Mouse (Mus musculus) intestine, embryonic 16.5 days (tissue): ENCODE data around the gene Ss18l1. TPM values are rescaled to one million over a fixed set of nuclear protein-coding genes. Genes with fewer than 3 reads are reported as not detected.

ENCODE experiments used
- polyA plus RNA-seq: library from polyadenylated mRNA; unstranded; fragments of >200 nt; fragmentation: Nextera tagmentation; extraction: Ambion mirVana; gene quantifications from 2 replicates; pipeline ENCODE4 v1.2.1, GENCODE M21; 2015

Gene Ss18l1
- polyA plus RNA-seq, 1 experiment from 2014 or later = 3.4 TPM

Other genes with a start within 250 kb of the Ss18l1 start
- gene Taf4, start 65.9 kb upstream of the Ss18l1 start, polyA plus RNA-seq = 1.8 and 2.5 TPM in 2 replicates
- 2.4 and 2.5 TPM in 2 replicates for gene Lsm14b, start 17.5 kb upstream of the Ss18l1 start, polyA plus RNA-seq
- 515 and 554 TPM in 2 replicates for gene Psma7, start 76 bp upstream of the Ss18l1 start, polyA plus RNA-seq
- gene Mtg2, start 28.1 kb downstream of the Ss18l1 start, polyA plus RNA-seq = 25.4 and 31.0 TPM in 2 replicates
- gene Hrh3, start 62.0 kb downstream of the Ss18l1 start, polyA plus RNA-seq = 0.07 and 0.09 TPM in 2 replicates
- 30.4 and 32.4 TPM in 2 replicates for gene Osbpl2, start 76.8 kb downstream of the Ss18l1 start, polyA plus RNA-seq
- gene Adrm1, start 129.0 kb downstream of the Ss18l1 start, polyA plus RNA-seq = 172 and 194 TPM in 2 replicates
- gene Lama5, start 183.3 kb downstream of the Ss18l1 start, polyA plus RNA-seq = 26.7 and 29.7 TPM in 2 replicates
- 471 and 487 TPM in 2 replicates for gene Rps21, start 214.9 kb downstream of the Ss18l1 start, polyA plus RNA-seq
- 2.8 and 4.8 TPM in 2 replicates for gene Cables2, start 231.0 kb downstream of the Ss18l1 start, polyA plus RNA-seq
- 2.5 TPM in 2 replicates for gene Rbbp8nl, start 247.4 kb downstream of the Ss18l1 start, polyA plus RNA-seq